Mouse (Mus musculus) colon, adult 2 months (tissue): ENCODE measurements around the gene Moxd2. TPM values are rescaled to one million over a fixed set of nuclear protein-coding genes. Genes with fewer than 3 reads are reported as not detected.

Experiments used
- polyA plus RNA-seq: library from polyadenylated mRNA; depleted of rRNA; stranded (reverse); fragments of >200 nt; gene quantifications from 2 replicates; pipeline ENCODE4 v1.2.3, GENCODE M21; 2012; rRNA removed

Moxd2 gene
- polyA plus RNA-seq, result not detected in 2 replicates

GRCm38 (mm10) chr6:40887394-40887793, at the start of gene Moxd2:
Gene Moxd2 (minus strand): TSS chr6:40887494.

GRCm38 (mm10) chr6:40900287-40900686, 13.0 kb upstream of the Moxd2 start, which contains the start of gene Prss58:
Gene Prss58 (minus strand): TSS chr6:40900387.

Other genes starting within 250 kb of the Moxd2 start
- not detected in 2 replicates for gene Prss58, start 12.9 kb upstream of the Moxd2 start, polyA plus RNA-seq
- gene 1700074P13Rik, start 53.1 kb upstream of the Moxd2 start, polyA plus RNA-seq, result not detected in 2 replicates
- not detected in 2 replicates for gene Gm4744, start 64.4 kb upstream of the Moxd2 start, polyA plus RNA-seq
- 0.17 TPM in 1 of 2 replicates, not detected in the other for gene 1810009J06Rik, start 77.3 kb upstream of the Moxd2 start, polyA plus RNA-seq
- not detected in 2 replicates for gene Gm2663, start 112.0 kb upstream of the Moxd2 start, polyA plus RNA-seq
- gene 2210010C04Rik, start 148.0 kb upstream of the Moxd2 start, polyA plus RNA-seq, result 0.56 and 713 TPM in 2 replicates